Mouse (Mus musculus) ovary, postnatal 14 days (tissue): ENCODE measurements around the gene Cars.

Source experiments
- DNase-seq: peaks from one replicate; pipeline ENCODE4 v3.0.0; 2022; ENCODE audit warnings: low spot score

Cars gene

GRCm38 (mm10) chr7:143510593-143511334 is 89.1 kb downstream of the Cars start:
- no peak for DNase-seq

- DNase-seq, result no peak
These were observed 90.3 kb downstream of the Cars start for GRCm38 (mm10) chr7:143509566-143509965.
